Mouse (Mus musculus) right cerebral cortex, postnatal 14 days (tissue): Measurements from ENCODE around the gene Cacna2d2.
A peak's percentile ranks its signal among the peaks of the same experiment; 100 is the strongest.
"Not testable (repeated sequence)": the region's sequence is repeated elsewhere in the genome, so short reads cannot be mapped to it uniquely, and the experiment has no call there.

Experiments used
- DNase-seq: peaks from one replicate; pipeline ENCODE4 v3.0.0; 2022

Cacna2d2 gene

DNA sequence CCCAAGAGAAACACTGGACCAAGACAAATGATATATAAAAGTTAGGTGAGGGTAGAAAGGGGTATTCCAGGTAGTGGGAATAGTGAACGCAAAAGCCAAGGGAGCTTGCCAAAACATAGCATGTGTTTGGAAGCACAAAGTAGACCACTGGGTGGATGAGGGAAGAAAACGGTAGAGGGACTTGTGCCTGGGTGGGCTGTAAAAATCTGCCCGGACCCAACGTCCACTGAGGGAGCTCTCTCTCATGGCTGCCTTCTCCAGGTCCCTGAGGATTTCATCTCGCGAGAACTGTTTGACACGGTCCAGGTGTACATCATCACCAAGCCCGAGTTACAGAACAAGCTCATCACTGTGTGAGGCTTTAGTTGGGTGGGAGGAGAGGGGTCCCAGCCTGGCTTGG, 143.3 kb downstream of the Cacna2d2 start:
- DNase-seq, result no peak

DNA sequence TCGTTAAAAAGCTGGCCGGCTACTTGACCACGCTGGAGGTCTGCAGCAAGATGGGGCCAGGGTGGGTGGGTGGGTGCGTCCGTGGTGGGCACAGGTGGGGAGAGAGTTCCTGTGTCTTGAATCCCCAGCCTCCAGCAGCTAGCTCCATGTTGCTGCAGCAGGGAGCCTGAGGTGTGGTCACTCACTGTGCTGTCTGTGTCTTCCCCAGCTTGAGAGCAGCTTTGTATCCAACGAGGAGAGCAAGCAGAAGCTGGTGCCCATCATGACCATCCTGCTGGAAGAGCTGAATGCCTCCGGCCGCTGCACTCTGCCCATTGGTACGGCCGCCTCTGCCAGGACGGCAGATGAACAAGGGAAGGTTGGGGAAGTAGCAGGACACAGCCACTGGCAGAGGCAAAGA, 143.9 kb downstream of the Cacna2d2 start:
- no peak for DNase-seq

DNA sequence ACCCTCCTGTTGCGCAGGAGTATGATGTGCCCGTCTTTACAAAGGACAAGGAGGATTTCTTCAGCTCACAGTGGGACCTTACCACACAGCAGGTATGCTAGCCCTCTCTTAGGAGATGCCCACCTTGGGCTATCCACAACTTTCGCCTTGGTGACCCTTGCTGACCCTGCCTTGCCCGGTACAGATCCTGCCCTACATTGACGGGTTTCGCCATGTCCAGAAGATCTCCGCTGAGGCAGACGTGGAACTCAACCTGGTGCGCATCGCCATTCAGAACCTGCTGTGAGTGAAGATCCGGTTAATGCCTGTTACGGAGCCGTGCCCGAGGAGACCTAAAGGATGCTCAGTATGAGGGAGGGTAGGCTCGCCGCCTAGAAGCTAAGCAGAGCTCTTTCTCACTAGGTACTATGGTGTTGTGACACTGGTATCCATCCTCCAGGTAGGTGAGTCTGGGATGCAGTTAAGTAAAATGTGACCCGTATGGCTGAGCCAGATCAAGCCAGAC, 144.8 kb downstream of the Cacna2d2 start:
- DNase-seq, result no peak

DNA sequence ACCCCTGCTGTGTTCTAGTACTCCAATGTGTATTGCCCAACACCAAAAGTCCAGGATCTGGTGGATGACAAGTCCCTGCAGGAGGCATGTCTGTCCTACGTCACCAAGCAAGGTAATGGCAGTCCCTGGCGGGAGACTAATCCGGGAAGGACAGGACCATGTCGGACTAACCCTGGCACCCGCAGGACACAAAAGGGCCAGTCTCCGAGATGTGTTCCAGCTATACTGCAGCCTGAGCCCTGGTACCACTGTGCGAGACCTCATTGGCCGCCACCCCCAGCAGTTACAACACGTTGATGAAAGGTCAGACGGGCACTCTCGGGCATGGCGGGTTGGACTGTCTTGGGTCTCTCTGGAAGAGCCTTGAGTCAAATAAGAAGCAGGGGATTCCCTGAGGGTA, 145.3 kb downstream of the Cacna2d2 start:
- no peak for DNase-seq

DNA sequence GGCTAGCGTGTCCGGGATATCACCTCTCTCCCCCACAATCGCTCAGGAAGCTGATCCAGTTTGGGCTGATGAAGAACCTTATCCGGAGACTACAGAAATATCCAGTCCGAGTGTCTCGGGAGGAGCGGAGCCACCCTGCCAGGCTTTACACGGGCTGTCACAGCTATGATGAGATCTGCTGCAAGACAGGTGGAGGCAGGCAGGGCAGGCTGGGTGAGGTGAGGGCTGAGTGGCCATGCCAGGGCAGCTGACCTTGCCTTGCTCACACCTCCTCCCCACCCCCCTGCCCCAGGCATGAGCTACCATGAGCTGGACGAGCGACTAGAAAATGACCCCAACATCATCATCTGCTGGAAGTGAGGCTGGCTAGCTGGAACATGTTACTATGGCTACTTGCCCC, 145.8 kb downstream of the Cacna2d2 start:
- DNase-seq, result no peak

DNA sequence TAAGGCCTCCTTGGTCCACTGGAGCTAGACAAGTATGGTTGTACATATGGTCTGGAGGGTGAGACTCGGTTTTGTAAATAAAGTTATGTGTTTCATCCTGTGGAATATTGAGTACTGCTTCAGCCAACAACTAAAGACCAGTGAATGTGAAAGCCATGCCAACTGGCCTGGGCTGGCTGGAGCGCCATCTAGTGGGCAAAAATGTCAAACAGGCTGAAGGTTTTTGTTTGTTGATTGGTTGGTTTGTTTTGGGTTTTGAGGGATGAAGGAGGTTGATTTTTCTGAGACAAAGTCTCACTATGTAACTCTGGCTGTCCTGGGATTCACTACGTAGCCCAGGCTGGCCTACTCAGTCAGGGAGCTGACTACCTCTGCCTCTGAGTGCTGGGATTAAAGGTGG, 146.2 kb downstream of the Cacna2d2 start:
- DNase-seq, result peak; percentile 72

DNA sequence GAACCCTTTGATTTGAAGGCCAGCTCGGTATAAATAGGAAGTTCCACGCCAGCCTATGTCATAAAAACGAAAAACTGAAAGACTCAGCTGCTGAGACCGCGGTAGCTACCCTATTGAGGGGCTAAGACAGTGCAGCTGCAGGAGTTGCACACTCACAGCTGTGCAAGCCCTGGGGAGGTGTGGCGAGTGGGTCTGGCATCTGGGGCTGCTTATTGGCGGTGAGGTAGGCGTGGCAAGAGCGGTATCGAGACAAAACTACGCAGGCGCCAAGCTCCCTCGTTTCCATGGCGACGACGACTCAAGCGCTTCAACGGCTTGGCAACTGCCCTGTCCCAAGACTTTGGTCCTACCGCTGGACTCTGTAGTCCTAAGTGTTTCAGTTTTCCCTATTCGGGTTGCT, 147.6 kb downstream of the Cacna2d2 start, which contains the start of gene Zmynd10:
Gene Zmynd10, plus strand, starts transcription at position 273 of the 400 bp plus-strand sequence.
- peak; percentile 89 for DNase-seq

DNA sequence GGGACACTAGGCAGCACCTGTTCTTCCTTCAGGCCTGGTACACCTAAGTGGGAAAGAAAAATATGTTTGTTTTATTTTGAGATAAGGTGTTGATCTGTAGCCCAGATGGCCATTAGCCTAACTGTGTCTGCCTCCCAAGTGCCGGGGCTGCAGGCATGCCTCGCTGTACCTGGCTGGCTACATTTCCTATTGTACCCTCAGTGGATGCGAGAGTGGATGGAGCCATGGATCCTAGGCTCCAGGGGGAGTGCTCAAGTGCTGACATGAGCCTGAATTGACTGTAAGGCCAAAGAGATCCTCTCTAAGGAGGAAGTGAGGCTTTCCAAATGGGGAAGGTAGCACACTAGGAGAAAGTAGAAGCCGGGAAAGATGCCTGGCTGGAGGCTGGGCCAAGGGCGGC, 148.5 kb downstream of the Cacna2d2 start:
- DNase-seq, result no peak

DNA sequence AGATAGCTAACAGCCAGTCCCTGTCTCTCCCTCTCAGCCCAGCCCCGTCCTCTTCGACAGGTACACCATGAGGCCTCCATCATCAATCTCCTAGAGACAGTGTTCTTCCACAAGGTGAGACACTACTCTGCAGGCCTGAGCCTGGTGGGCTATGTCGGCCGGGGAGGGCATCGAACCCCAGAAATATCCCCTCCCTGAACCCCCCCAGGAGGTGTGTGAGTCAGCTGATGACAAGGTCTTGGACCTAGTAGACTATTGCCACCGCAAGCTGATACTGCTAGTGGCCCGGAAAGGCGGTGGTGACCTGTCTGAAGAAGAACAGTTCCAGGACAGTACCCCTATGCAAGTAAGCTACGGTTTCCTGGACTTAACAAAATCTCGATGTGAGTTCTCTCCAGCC, 149.4 kb downstream of the Cacna2d2 start:
- no peak for DNase-seq

DNA sequence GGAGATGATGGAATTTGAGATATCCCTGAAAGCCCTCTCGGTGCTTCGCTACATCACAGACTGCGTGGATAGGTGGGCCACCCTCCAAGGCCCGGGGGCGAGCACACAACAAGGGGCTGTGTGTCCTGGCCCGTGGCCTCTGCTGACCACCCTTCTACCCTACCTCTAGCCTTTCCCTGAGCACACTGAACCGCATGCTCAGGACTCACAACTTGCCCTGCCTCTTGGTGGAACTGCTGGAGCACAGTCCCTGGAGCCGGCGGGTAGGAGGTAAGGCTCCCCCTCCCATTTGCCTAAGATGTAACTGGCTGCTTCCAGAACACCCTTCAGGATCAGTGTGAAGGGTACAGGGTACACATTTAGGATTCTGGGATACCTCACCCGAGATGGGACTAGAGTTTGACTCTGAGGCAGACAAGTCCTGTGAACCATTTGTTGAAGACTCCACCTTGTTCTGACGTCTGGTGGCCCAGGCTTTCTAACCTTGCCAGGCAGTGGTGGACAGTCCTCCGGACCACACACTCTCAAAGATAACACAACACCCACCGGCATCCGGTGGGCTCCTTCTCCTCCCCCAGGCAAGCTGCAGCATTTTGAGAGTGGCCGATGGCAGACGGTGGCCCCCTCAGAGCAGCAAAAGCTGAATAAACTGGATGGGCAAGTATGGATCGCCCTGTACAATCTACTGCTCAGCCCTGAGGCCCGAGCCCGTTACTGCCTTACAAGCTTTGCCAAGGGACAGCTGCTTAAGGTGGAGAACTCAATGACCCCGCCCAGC, 150.1 kb downstream of the Cacna2d2 start:
- DNase-seq, result no peak

DNA sequence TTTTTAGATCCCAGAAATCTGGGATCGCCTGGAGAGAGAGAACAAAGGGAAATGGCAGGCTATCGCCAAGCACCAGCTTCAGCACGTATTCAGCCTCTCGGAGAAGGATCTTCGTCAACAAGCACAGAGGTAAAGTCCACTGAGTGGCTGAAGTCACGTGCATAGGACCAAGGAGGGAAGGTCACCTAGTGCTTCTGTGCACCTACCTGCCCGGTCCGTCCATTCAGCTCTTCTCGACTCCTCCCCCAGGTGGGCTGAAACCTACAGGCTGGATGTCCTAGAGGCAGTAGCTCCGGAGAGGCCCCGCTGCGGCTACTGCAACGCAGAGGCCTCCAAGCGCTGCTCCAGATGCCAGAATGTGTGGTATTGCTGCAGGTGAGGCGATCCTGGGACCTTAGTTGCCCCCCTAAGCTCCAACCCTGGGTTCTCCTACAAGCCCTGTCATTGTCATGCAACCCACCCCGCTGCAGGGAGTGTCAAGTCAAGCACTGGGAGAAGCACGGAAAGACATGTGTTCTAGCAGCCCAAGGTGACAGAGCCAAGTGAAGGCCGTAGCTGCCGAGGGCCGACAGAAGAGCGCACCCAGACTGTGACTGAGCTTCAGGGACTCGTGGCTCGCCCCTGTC, 151.2 kb downstream of the Cacna2d2 start:
- DNase-seq, result no peak

DNA sequence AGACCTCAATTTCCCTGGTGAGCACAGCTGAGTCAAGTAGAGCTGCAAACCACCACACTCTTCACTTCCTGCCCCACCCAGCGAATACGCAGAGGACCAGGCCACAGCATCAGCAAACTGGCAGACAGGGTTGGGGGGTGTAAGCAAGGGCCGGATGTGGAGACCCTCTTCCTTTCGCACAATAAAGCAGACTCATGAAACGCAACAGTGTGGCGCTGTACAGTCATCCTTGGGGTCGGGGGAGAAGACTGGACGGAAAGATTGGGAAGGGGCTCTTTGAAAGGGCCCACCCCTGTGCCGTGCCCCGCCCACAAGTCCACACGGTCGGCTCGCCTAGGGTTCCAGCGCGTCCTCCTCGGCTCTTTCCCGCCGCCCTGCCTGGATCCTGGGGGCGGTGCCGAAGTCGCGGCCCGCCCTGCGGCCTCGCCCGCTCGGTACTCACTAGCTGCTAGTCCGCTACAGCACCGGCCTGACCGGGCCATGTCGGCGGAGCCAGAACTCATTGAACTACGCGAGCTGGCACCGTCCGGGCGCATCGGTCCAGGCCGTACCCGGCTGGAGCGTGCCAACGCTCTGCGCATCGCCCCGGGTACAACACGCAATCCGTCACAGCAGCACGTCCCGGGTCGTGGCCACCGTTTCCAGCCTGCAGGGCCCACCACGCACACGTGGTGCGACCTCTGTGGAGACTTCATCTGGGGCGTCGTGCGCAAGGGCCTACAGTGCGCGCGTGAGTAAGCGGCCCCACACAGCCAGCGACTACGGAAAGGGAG, 151.9 kb downstream of the Cacna2d2 start, which contains the start of gene Rassf1:
Gene Rassf1, plus strand, starts transcription at position 439 of the 773 bp plus-strand sequence.
- no peak for DNase-seq

DNA sequence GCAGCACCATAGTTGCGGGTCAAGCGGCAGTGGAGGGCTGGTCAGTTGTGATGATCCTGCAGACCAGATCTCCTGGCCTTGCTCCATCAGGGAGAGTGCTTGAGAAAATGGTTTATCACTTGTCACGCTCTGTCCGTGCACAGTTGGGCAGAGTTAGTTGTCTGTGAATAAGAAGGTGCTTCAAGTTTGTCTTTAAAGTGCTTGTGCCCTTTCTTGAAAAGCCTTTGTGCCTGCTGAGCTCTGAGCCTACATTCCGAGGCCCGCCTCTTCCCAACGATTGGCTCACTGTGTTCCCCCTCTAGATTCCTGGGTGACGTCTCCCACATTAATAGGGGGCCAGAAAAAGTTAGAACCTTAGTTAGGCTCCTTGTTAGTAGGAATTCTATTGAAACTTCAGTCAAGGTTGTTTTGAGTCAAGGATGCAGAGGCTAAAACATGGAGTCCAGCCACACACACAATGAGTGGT, 152.5 kb downstream of the Cacna2d2 start:
- no peak for DNase-seq

DNA sequence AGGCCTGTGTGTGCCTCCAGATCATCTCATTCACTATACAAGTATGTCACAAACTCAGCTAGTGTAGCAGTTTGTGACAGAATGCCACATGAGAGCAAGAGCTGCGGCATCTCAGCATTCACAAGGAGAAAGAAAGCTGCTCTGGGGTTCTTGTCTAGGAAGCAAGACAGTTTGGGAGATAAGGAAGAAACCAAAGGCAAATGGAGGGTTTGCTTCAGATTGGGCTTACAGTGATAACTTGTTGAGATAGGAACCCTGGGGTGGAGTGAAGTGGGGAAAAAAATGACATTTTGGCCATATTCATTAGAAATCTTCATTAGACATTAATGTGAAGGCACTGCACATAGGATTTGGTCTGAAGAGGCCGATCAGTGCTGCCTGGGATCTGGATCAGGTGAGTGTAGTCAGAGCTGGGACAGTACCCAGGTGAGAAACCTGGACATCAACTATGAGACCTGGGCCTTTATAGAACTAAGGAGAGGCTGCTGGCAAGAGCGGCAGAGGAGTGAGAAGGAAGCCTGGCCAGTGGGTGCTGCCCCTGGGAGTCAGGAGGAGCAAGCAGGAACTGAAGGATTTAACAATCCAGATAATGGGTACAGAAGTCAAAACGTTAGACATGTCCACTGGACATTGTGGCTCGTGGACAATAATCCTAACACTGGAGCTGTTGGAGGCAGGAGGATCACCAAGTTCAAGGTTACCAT, 153.4 kb downstream of the Cacna2d2 start:
- DNase-seq, result no peak

DNA sequence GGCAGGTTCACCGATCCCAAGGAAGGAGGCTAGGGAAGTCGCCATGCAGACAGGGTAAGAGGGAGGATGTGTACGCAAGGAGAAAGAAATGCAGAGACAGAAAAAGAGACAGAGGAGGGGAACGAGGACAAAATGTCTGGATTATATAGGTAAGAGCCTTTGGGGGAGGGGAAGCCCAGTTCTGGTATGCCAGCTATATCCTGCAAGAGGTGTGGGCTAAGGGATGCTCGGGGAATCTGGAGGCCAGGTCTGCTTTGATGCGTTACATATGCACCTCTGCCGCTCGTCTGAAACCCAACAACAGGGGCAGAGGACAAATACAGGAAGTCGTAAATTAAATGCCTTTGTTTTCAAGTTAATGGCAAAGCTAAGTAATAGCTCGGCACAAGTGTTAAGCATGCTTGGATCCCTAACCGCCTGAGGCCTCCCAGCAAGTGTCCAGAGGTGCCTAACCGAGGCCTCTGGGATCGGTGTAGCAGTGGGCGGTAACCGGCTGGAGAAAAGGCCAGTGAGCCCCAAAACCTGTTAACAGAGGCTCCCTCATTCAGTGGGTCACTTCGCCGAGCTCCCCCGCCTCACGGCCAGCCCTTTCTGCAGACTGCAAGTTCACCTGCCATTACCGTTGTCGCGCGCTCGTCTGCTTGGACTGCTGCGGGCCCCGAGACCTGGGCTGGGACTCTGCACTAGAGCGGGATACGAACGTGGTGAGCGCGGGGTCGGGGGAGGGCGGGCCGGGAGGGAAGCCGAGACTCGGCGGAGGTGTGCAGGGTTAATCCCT, 154.3 kb downstream of the Cacna2d2 start:
- DNase-seq, result no peak

DNA sequence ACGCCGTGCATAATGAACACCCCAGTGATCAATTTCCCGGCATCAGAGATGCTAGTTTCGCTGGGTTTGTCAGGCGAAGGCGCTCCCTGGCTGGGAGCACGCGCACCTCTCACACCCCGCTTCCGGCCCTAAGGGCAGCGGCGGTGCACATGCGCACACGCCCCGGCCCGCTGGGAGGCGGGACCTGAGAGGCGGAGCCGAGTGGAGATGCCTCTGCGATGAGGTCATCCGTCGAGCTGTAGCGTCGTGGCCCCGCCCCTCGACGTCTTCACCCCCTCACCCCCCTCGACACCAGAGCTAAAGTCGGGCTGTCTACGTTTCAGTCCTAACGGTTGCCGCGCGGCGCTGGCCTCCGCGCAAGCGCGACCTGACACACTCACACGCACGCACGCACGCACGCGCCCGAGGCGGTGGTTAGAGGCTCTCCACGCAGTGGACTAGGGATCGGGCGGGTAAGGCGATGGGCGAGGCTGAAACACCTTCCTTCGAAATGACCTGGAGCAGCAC, 155.0 kb downstream of the Cacna2d2 start:
- peak; percentile 94 for DNase-seq

DNA sequence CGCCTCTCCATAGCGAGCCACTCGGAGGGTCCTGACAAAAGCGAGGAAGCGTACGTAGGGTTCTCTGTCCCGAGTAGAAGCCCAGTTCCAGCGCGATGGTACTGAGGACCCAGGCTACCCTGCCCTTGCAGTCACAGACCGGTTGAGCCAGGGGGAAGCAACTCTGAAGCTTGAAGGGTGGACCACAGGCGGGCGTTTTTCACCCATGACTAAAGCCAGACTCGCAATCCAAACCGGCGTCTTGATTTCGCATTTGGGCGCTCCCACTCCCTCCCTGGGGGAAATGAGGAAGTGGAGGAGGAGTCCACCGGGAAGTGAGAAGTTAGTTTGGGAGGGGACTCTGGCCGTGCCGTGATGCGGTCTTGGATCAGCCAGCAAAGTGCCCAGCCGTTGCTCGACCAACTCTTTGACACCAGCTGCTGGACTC, 155.6 kb downstream of the Cacna2d2 start:
- DNase-seq, result no peak

DNA sequence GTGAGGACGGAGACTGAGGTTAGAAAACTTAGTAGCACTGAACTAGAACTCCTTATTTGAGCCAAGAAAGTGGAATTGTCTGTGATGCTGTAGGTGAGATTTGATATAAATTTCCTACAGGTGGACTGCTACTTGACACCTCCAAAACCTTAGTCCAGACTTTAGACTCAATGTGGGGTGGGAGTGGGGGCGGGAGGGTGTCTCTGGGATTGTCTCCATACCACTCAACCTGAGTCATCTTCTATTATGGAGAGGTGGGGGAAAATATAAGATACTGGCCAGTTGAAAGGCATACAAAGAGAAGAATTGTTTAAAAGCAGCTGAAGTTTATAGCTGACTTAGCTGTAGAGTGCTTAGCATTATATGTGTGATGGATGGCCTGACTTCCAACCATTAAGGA, 156.3 kb downstream of the Cacna2d2 start:
- DNase-seq, result no peak

DNA sequence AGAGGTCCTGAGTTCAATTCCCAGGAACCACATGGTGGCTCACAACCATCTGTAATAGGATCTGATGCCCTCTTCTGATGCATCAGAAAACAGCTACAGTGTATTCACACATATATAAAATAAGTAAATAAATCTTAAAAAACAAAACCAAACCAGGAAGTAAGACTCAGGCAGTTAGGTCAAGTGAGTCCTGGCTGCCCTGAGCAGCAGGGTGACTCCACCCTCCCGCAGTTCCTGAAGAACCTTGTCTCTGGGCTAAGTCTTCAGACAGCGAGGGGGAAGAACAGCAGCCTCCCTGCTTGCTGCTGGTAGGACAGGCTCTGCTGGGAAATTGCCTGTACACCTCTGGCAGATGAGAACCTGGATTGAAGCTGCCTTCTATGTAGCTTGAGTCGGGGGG, 156.9 kb downstream of the Cacna2d2 start:
- no peak for DNase-seq

DNA sequence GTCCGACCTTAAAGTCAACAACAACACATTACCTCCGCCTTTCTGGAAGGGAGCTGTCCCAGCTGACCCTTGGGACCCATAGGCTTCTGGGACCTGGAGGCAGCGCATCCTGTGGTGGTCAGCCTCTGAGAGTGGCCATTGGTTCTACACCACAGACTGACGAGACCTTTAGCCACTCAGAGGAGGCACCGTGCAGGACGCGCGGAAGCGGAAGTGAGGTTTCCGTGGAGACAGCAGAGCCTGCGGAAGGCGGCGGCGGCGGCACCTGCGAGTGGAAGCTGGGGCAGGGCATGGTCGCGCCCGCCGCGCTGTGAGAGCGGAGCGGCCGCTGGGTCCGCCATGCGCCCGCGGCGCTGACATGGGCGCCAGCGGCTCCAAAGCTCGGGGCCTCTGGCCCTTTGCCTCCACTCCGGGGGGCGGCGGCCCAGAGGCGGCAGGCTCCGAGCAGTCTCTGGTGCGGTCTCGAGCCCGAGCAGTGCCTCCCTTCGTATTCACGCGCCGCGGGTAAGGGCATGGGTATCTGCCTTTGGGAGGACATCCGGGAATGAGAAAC, 163.7 kb downstream of the Cacna2d2 start, which contains the start of gene Tusc2:
Gene Tusc2, plus strand, starts transcription at position 227 of the 553 bp plus-strand sequence.
- DNase-seq, result peak; percentile 91

DNA sequence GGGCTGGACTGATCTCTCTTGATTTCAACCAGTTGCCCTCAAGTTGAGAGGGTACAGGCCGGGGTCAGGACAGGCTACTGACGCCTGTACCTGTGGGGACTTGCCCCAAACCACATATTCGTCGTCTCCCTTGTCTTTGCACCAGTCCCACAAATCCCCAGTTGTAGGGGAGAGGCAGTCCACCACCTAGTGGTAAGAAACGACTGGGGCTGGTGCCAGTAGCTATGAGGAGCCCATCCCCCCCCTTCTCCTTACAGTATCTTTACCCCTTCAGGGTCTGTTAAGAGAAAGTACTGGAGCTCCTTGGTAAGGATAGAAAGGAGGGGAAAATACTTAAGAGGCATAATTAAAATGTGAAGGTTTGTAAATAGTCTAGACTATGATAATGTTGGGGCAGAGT, 166.1 kb downstream of the Cacna2d2 start:
- not testable (repeated sequence) for DNase-seq
